Mouse (Mus musculus) urinary bladder, postnatal 14 days (tissue): ENCODE measurements around the gene Zfp217.

ENCODE experiments used
- DNase-seq: peaks from one replicate; pipeline ENCODE4 v3.0.0; 2021; ENCODE audit warnings: low spot score

The Zfp217 gene

DNA sequence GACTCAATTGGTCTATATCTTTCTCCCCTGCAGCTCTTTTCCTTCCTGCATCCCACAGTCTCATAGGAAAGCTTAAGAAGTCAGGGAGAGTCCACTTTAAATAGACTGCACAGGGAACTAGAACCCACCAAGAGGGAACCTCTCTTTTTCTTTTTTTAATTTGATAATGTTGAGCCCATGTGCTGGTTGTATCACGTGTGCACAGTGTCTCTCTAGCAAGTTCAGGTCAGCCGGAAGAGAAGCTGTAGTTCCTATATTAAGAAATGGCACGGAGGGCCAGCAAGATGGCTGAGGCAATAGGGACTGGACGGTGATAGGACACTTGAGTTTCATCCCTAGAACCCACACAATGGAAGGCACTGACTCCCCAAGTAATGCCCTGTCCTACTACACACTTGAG, 11.1 kb upstream of the Zfp217 start:
- no peak for DNase-seq

DNA sequence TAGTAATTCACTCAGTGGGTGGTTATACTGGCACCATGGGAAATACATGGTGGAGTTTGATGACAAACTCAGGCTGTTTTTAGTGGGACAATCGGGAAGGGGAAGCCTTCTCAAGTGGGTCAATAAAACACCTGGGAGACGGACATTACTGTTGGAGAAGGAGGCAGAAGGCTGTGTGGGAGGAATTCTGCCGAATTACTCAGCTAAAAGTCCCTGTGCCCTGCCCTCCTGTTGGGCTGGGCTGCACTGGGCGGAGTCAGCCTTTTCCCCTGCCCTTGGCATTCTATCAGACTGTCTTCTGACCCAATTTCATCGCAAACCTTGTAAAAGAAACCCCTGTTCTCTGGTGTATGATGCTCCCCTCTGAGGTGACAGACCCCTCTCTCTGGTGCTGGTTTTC, 10.3 kb upstream of the Zfp217 start:
- DNase-seq: peak; percentile 37

DNA sequence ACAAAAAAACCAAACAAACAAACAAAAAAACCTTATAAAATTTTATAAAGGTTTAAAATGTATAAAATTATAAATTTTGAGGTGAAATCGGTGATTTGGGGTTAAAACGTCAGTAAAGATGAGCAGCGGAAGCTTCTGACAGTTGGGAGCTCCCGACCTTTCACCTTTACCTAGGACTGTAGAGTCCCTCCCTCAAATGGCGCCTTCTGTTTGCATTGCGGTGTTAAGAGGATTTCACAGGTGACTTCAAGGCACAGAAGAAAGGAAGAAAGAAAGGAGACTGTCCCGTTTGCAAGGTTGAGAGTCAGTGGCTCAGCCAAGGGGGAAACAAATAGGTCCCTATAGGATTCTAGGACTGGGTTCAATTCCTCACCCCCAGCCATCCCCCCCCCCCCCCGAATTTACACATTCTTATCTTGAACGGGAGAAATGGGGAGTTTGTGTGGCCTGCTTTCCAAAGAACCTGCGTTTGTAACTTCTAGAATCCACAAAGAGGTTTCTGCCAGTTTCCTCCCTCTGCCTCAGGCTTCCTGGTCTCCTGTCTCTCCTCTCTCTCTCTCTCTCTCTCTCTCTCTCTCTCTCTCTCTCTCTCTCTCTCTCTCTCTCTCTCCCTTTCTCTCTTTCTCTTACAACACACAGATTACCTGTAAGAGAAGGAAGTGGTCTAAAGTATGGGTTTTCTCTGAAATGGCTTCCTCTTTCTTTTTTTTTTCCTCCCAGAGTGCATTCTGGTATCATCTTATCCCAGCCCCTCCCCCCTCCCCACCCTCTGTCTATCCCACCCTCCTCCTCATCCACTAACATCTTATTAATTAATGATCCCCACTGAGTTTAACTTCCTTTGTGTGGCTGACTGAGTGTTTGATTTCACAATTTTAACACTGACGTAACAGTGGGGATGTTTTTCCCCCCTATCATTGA, 9.6 kb upstream of the Zfp217 start:
- DNase-seq: no peak

DNA sequence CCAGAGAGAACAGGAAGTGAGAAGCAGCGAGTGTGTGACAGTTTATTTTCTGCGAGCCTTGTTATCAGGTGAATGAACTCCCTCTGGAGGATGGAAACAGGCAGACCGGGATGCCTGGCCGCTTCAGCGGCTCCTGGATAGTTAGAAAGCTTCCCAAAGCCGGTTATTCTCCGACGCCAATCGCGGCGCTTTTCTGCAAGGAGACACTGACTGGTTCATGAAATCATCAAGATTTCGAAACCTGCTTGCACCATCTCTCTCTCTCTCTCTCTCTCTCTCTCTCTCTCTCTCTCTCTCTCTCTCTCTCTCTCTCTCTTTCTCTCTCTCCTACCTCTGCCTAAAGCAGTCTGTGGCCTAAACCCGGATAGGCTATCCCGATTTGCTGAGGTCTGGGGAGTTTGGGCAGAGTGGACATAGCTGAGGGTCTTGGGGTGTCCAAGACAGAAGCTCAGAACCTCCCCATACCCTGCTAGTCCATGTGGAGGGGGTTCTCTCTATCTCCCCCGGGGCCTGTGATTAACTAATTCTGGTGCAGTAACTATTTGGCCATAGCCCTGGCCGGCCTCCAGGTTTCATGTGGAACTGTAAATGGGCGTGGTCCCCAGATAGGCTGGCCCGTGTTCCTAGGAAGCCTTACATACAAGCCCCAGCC, 7.3 kb upstream of the Zfp217 start:
- peak; percentile 69 for DNase-seq

DNA sequence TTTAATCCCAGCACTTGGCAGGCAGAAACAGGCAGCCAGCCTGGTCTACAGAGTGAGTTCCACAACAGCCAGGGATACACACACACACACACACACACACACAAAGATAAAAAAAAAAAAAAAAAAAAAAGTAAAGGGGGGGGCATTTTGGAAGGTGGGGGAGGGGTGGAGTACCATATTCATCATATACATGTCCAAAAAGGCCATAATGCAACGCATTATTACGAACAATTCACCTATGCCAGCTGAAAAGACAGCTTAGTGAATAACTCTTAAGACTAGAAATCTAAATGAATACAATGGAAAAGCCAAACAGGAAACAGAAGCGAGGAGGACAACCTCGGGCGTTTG, 6.8 kb upstream of the Zfp217 start:
- DNase-seq: no peak

DNA sequence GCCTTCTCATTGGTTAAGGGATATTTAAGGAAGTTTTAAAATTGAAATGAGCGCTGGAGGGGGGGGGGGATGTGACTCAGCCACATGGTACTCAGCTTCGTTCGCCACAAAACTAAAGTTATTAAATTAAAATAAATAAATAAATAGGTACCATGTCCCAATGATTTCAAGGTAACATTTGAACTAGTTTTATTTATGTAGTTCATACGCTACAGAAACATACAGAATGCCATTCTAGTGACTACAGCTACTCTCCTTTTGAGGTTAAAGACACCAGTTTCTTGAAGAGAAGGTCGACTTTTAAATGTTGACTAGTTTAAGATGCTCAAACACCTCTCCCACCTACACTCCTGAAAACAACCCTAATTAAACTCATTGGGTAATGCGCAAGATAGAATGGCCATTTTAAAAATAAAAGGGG, 6.4 kb upstream of the Zfp217 start:
- no peak for DNase-seq

DNA sequence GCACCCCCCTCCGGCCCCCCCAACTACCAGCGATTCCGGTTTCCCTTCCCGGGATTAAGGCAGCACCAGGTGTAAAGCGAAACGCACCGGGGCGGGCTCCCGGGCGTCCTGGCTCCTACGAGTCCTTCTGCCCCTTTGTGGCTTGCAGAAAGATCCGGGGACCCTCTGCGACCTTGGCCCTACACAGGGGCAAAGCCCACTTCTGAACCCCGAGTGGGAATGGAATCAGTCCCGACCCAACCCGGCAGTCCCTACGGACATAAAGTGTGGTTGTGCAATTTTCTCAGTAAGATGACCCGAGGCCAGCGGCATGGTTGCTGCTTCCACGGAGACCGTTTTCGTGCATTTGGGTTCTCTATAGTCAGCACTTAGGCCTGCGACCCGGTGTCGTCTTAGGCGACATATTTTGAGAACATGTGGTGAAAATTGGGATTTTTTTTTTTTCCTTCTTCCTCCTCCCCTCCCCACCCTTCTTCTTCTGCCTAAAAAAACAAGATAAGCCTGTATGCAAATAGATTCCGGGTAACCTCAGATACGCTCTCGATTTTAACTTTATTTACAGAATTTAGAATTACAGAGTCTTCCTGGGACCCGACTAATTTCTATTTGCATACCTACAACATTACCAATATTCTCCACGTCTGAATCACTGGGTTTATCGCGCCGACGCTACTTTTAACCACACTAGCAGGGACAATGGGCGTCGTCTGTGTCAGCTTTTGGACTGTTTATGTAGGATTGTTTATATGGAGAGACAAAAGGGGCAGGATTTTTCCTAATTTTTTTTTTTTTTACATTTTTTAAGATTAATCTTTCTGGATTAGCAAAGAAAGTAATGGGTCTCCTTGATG, 5.7 kb upstream of the Zfp217 start:
- DNase-seq: peak; percentile 50

DNA sequence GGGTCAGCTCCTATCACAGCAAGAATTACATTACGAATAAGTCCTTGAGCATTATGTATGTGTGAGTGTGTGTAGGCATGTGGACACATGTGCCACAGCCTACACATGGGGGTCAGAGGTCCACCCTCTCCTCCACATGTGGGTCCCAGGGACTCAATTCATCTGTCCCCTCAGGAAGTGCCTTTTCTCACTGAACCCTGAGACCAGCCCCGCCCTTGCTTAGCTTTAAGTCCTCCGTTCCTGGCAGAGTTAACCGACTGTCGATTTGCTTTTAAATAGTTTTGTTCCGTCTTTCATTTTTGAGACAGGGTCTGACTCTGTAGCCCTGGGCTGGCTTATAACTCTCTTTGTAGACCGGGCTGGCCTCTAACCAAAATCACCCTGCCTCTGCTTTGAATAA, 5.0 kb upstream of the Zfp217 start:
- no peak for DNase-seq

DNA sequence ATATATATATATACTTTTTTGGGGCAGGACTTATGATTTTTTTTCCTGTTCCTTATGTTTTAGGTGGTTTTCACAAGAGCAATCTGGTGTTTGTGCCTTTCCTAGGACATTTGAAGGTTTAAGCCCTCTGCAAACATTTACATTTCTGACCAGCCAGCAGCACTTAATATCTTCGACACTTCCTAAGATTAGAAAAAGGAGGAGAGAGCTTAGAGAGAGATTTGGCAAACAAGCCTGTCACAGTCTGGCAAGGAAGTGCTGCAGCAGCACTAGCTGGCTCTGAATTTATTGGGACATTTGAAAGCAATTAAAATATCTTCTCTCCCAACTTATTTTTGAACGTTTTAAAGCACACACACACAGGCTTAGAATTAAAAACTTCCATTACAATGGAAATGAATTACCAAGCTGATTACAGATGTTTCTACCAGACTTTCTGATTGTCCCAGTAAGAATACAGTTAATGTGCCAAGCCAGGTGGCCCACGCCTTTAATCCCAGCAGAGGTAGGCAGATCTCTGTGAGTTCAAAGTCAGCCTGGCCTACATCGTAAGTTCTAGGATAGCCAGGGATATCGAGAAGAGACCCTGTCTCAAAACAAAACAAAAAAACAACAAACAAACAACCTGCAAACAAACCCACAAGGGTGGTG, 4.3 kb upstream of the Zfp217 start:
- no peak for DNase-seq

DNA sequence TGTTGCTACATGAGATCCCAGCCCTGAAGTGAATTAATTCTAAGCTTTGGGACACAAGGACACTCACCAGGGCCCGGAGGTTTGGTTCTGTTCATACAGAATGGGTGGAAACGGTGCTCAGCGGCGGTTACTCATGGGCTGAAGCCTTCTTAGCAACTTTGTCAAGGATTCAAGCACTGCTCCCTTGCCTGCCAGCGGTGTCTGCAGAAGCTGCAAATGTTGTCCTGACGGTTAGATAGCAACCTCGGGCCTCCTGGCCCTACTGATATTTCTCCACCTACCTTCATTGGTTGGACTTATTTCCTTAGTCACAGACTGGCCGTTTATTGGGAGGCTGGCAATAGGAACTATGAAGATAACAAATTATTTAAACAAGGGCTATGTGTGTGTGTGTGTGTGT, 3.6 kb upstream of the Zfp217 start:
- no peak for DNase-seq

DNA sequence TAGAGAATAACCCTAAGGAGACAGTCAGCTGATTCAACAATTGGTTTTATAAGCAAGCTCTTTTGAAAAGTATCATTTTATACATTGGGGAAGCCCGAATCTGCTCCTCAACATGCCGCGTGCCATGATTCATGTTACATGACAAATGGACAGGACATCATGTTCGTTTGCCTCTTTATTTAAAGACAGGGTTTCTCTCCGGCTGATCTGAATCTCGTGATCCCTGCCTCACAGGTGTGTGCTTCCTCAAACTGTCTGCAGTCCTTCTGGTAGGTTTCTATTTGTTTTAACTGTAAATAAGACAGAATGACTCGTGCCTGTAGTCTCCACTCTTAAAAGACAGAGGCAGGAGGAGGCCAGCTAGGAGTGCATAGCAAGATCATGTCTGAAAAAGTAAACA, 925 bp upstream of the Zfp217 start:
- DNase-seq: no peak

DNA sequence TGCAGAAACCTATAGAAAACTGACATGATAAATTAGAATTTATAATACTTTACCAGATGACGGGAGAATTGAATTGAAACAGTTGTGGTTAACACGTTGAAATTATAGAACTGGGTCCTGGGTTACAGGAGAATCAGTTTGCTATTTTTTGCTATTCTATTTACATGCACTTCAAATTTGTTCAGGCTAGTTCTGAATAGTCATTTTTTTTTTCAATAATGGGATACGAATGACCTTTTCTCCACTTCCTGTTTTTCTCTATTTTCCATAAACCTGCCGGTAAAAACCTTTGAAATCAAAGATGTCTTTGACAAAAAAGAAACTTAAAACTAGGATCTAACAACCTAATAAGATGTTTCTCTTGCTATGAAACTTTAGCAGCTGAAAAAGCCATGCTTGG, 733 bp downstream of the Zfp217 start:
- no peak for DNase-seq

DNA sequence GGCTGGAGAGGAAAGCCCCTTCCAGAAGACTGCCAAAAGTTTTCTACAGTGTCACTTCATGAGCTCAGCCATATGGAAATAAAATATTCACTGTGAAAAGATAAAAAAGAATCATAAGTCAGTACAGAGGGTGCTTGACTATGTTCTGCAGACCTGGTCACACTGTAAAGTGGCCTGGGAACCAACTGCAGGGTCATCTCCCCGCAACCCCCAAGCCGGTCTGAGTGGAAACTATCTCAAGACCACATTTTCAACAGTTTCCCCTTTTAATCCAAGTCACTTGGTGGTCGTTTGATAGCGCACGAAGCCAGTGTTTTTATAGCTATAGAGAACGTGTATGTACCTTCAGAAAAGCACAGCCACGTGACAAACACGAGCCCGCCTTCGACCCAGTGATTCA, 3.6 kb downstream of the Zfp217 start:
- no peak for DNase-seq

DNA sequence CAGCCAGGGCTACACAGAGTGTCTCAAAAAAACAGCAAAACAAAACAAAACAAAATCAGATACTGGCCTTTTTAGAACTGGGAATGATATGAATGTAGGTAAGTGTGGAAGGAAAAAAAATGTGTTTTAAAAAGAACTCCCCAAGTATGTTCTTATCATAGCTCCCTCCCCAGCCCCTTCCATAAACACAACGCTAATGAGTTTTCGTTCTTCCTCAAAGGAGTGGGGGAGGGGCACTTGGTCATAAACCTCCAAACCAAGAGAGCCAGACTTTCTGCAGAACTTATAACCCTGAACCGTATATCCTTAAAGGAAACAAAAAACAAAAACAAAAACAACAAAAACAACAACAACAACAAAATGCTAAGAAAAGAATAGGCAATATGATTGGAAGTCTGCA, 4.0 kb downstream of the Zfp217 start:
- no peak for DNase-seq

DNA sequence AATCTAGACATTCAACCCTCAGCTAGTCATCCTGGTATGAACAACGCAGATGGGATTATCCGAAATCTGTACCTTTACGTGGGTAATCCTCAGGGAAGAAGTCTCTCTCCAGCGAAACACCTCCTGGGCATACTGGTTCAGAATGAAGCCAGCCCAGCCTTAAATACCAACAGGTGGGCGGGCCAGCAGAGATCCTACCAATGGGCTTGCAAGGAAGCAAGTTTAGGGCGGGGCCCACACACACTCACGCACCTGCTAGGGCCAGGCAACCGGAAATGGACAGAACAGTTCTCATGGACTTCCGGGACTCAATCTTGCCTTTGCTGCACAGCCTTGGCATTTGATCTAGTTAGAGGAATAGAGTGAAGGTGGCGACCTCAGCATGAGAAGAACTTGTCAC, 5.4 kb downstream of the Zfp217 start:
- DNase-seq: no peak

DNA sequence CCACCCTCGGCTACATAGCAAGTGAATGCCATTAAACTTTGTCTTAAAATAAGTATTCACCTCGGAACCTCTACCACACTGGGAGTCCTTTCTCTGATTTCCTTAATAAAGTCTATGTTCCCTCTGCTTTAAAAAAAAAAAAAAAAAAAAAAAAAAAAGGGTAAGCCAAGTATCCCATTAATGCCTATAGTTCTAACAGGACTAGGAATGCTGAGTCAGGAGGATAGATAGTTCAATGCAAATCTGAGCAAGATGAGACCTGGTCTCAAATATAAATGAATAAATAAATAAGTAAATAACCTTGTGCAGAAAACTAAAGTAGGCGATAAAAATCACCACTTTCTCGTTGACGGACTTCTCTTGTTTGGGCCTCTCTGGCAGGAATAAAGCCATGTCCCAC, 6.4 kb downstream of the Zfp217 start:
- no peak for DNase-seq

DNA sequence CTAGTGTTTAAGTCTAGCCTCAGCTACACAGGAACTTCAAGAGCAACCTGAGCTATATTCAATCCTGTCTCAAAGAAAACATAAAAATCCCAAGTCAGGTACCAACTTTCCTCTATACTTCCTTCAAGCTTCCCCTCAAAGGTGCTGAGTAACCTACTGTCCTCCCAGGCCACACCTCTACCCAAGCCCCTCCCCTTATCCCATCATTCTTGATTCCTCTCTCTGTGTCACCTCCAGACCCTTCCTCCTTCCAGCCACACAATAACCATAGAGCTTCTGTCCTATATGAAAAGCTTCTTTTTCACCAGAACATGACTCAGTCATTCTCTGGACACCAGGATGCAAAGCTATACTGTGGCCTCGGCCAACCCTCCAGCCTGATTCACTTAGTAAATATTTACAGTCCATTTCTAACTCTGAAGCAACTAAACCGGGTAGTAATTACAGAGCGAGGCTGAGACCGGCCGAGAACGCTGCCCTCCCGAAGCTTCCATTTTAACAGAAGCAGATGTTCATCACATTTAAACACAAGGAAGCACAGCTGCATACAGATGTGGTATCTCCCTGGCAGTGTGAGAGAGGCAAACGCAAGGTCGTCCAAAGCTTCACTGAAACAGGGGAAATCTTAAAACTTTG, 8.4 kb downstream of the Zfp217 start:
- DNase-seq: no peak

DNA sequence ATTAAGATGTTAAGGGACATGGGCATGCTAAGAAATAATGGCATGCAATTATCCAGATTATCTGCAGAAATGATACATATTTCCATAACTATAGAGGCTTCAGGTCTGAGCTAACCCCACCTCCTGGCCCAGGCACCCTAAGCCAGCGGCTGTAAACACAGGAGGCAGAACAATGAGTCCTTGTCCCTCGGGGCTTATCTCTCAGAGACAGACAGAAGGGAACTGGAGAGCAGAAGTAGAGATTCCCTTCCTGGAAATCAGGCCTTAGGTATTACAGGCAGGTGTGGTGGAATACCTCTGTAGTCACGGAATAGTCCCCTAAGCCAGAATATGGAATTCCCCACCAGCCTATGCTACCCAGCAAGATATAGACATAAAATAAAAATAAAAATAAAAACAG, 11.0 kb downstream of the Zfp217 start:
- DNase-seq: no peak

DNA sequence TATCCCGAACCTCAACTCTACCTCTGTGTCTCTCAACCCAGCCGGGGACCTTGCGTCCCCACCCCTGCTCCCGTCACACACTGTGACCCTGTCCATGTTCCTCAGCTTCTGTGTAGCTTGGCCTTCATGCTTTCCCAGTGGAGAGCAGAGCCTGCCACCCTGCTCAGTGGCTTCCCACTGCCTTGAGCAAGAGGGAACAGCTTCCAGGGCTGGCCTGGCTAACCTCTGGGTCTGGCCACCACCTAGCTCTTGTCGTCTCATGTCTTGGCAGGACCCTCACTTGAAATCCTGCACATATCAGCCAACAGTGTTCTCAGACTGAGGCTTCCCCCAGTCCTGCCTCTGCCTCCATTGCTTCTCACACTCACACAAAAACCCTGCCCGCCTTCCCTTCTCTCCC, 12.1 kb downstream of the Zfp217 start:
- no peak for DNase-seq

DNA sequence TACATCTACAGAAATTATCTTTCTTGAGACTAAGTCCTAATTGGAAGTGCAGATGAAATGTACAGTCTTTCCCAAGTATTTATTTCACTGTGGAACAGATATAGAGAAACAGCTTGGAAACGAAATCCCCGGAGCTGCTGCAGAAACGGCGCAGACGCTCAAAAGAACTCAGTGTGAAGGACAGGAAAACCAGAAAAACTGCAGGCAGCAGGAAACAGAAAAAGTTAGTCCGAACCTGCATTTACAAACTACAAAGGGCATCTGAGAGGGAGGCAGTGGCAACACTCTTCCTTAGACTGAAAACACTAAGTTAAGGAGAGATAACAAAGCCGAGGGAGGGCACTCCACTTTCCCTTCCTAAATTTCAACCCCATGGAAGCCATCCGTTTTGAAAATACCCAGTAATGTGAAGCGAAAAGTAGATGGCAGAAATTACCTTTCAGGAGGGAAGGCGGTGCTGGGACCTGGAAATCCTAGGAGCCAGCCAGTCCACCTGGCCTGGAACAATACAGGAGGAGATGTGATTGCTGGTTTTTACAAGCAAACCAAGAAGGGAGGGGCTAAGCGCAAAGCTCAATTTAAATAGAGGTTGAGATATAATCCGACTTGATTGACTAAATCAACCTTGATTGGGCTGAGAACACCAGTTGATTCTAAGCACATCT, 13.7 kb downstream of the Zfp217 start:
- no peak for DNase-seq

DNA sequence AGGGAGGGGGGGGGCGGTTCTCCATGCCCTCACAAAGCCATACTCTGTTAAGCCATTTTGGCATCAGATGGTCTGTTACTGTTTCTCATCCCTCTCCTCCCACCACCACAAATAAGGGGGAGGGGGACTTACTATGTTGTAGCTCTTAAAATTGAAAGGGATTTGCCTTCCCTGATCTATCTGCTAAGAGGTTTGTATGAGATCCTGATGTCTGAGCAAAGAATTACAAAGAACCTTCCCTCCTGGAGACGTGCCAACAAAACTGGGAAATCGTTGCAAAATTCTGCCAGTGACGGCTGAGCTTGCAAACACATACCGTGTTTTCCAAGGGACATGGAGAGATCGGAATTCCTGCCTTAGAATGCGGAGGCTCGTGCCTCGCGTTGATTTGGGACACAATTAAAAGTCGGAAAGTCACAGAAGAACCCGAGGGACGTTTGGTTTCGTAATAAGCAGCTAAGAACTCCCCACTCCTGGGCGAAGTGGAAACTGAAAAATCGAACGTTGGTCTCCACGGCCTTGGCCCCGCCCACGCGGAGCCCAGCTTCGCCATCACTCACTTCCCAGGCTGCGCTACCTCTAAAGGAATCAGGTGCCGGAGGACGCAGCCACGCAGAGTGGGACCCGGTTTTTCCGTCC, 14.7 kb downstream of the Zfp217 start:
- DNase-seq: peak; percentile 83
